Mouse (Mus musculus): Measurements from ENCODE around the gene Dut.
"Not testable (repeated sequence)": the region's sequence is repeated elsewhere in the genome, so short reads cannot be mapped to it uniquely, and the experiment has no call there.

Gene Dut

DNA sequence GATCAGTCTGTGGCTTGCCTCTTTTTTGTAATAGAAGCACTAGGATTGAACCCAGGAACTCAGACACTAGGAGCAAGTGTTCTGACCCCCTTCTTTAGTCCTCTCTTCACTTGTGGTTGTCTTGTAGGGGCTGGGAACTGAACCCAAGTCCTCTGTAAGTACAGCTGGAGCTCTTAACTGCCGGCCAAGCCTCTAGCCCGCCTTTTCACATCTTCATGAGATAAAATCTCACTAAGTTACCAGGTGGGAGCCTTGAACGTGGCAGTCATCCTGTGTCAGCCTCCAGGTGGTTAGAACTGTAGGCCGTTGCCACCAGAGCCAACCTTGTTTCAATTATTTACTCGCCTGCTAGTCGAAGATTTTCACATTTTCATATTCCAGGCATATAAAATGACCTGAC, 6.7 kb downstream of the Dut start:
- no peak for DNase-seq (ENCODE audit: low read depth in 1 of 2, low spot score in 2 of 2)

GRCm38 (mm10) chr2:125254630-125255029, 7.6 kb downstream of the Dut start:
- no peak for DNase-seq (ENCODE audit: low read depth in 1 of 2, low spot score in 2 of 2)

DNA sequence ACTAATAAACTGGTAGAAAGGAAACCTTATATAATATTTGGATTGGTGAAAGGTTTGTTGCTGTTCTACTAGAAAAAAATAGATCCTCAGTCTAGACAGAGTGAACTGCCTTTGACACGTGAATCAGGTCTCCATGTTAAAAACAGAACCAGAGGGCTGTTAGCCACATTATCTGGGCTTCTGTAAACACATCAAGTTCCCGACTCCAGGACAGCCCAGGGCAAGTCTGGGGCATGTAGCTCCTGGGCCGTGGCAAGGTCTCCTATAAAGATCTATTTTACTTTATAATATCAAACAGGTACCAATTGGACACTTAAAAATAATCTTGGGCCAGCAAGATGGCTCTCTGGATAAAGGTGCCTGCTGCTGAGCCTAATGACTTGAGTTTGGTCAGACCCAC, 8.9 kb downstream of the Dut start:
- DNase-seq (ENCODE audit: low read depth in 1 of 2, low spot score in 2 of 2) = no peak

GRCm38 (mm10) chr2:125259230-125260120, 12.5 kb downstream of the Dut start:
- DNase-seq (ENCODE audit: low read depth in 1 of 2, low spot score in 2 of 2) = no peak

DNA sequence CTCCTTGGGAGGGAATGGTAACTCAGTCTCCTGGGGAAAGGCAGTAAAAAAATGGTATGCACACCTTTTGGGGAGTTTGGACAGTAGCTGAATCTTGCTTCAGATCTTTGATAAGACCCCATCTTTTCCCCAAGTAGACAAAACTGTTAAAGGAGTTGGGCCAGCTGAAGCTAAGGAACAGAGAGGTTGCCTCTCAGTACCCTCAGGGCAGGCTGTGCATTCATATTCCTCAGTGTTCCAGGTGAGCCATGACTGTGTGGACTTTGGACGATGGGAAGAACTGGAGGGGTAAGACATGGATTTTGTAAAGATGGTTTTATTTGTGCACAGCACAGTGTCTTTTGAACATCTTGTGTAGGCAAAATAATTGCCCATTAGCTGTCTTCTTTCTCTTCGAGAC, 13.3 kb downstream of the Dut start:
- DNase-seq (ENCODE audit: low read depth in 1 of 2, low spot score in 2 of 2) = no peak

GRCm38 (mm10) chr2:125263056-125263455, 16.1 kb downstream of the Dut start:
- DNase-seq (ENCODE audit: low read depth in 1 of 2, low spot score in 2 of 2) = no peak

GRCm38 (mm10) chr2:125263753-125264152, 16.8 kb downstream of the Dut start:
- no peak for DNase-seq (ENCODE audit: low read depth in 1 of 2, low spot score in 2 of 2)

GRCm38 (mm10) chr2:125268876-125269275, 21.9 kb downstream of the Dut start:
- DNase-seq (ENCODE audit: low read depth in 1 of 2, low spot score in 2 of 2) = no peak

- no peak for DNase-seq (ENCODE audit: low read depth in 1 of 2, low spot score in 2 of 2)
Measured at GRCm38 (mm10) chr2:125275617-125276016, 28.6 kb downstream of the Dut start.

DNA sequence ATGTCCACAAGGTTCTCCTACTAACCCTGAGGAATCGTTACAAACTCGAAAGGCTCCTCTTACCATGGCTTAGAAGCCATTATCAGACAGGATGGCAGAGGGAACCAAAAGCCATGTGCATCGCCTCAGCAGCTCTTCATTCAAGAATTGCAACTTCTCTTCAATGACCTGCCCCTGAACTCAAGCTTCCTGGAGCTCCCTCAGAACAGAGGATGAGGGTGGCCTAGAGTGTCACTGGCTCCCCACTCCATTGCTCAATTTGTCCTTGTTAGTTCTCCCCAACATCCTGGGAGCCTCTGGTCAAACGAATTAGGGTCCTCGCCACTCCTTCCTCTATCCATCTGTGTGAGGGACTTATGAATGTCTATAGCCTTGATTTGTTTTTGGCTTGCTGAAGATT, 29.7 kb downstream of the Dut start:
- no peak for DNase-seq (ENCODE audit: low read depth in 1 of 2, low spot score in 2 of 2)

GRCm38 (mm10) chr2:125278474-125278873, 31.5 kb downstream of the Dut start:
- DNase-seq (ENCODE audit: low read depth in 1 of 2, low spot score in 2 of 2) = no peak

- DNase-seq (ENCODE audit: low read depth in 1 of 2, low spot score in 2 of 2) = not testable (repeated sequence)
Measured at GRCm38 (mm10) chr2:125279995-125280394, 33.0 kb downstream of the Dut start.

DNA sequence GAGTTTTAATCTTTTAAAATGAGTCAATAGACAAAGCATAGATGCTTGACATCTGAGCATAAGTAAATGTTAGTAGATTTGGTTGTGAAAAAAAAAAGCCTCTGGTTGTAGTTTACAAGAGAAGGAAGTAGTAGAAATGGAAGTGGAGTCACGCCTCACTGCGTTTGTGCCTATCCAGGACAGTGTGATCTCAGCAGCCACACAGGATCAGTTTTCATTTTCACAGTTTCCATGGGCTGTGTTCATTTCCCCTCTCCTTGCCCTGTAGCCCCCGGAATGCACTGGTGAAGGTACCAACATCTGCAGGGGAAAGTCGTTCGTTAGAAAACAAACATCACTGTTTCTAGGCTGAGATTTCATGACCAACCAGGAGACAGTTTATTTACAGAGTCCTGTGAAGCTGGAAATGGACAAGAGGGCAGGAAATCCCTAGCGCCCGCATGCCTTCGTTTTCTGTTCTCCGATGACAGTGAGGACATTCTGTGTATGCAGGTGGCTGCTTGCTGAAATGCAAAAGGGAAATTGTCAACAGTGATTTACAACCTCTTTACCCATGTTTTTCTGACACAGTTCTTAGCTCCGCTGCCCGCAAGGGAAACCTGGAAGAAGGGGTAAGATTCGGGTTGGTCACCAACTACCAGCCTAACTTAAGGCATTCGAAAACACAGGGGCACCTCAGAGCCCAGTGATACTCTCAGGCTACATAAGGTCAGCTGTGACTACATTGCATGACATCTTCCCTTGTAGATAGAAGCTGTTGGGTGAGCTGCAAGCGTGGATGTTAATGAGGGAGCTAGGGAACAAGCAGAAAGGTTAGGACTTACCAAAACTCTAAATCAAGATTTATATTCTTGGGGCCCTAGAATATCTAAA, 35.6 kb downstream of the Dut start:
- no peak for DNase-seq (ENCODE audit: low read depth in 1 of 2, low spot score in 2 of 2)

DNA sequence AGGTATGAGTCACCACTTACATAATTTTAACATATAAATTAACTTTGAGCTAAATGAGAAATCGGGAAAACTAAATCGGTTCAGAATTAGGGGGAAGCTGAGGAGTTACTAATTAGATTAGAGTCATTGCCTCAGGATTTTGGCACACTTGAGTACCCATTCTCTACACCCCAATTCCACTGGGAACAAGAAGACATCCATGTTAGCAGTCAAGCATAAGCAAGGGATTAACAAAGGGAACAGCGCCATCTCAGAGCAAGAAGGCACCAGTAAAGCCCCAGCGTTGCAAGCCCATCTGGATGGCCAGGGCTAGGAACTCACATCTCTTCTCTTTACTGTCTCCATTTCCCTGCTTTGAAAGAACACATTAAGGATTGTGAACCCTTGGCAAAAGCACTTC, 38.8 kb downstream of the Dut start:
- no peak for DNase-seq (ENCODE audit: low read depth in 1 of 2, low spot score in 2 of 2)

- no peak for DNase-seq (ENCODE audit: low read depth in 1 of 2, low spot score in 2 of 2)
Measured at GRCm38 (mm10) chr2:125290197-125290965, 43.4 kb downstream of the Dut start.

GRCm38 (mm10) chr2:125291101-125291500, 44.1 kb downstream of the Dut start:
- DNase-seq (ENCODE audit: low read depth in 1 of 2, low spot score in 2 of 2) = no peak

- DNase-seq (ENCODE audit: low read depth in 1 of 2, low spot score in 2 of 2) = no peak
Measured at GRCm38 (mm10) chr2:125292616-125293015, 45.6 kb downstream of the Dut start.

DNA sequence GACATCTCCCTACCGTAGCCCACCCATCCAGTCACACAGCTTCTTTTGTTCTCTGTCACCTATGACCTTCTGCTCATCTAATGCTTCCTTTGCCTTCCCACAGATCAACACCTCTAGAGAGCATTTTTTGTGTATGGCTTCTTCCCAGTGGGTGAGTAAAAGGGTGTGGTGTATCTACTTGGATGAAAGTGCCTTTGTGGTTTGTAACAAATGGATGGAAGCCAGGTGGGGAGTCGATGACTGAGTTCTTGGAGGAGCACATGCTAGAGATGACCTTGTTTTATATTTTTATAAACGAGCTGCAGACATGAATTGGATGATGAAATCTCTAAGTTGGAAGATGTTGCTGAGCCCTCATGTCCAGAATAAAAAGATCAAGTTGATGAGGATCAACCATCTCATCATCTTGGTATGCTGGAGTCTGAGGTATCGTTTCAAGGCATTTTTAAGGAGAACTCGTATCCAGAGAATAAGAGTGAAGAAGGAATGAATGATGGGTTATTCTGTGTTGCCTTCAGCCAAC, 47.0 kb downstream of the Dut start:
- DNase-seq (ENCODE audit: low read depth in 1 of 2, low spot score in 2 of 2) = no peak

DNA sequence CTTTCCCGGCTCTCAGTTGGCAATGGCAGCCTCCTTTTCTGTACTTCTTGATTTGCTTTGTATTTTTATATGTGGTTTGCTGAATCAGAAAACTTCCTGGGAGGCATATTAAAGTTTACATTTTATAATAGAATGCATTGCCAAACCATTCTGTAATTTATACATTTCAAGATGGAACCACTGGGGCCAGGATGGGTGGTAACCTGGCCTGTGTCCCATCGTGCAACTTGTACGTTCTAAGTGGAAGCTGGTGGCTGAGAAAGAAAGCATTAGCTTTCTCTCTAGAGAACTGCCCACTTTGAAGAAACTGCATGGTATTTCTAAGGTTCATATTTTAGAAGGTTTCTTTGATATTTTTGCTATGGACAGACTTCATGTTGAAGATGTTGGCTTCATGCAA, 48.5 kb downstream of the Dut start:
- DNase-seq (ENCODE audit: low read depth in 1 of 2, low spot score in 2 of 2) = no peak

DNA sequence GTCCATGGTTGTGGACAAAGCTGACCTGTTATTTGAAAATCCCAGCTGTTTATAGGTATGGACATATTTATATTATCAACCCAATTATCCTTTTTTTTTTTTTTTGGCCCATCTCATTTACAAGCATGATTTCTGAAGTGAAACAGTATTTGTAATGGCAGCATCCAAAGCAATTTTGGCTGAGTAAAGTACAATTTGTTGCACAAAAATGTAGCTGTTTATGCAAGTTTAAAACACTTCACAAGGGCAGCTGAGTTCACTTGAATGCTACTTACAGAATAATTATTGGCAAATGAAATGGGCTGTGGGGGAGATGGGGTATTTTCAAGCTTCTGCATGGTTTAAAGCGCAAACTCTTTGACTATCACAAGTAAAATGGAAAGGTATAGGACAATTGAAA, 51.9 kb downstream of the Dut start:
- no peak for DNase-seq (ENCODE audit: low read depth in 1 of 2, low spot score in 2 of 2)
